ENCODE assay signal across 9 mouse cellular contexts in the genomic region with DNA sequence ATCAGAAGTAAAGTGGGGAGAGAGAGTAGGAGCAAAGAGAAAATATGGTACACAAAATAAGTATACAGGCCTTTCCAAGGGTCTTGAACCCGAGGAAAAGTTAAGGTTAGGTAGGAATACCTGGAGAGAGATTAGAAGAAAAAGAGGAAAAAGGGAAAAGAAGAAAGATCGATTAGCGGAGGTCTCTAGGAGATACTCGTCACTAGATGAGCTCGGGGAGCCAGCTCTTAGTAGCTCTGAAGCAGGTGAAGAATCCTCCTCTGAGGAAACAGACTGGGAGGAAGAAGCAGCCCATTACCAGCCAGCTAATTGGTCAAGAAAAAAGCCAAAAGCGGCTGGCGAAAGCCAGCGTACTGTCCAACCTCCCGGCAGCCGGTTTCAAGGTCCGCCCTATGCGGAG. TPM values are rescaled to one million over a fixed set of nuclear protein-coding genes. Genes with fewer than 3 reads are reported as not detected.
A peak's percentile ranks its signal among the peaks of the same experiment; 100 is the strongest.
DNase-seq lines count a peak whose midpoint lies in the region.
"Not testable (repeated sequence)": the region's sequence is repeated elsewhere in the genome, so short reads cannot be mapped to it uniquely, and the experiment has no call there.
"Had no signal": no experiment of that assay in that cellular context is flagged by ENCODE, and none has a peak within 500 bp of the region (broad histone marks: within the 10 kb centered on the region; RNA-seq: fewer than 3 reads in every experiment).

No protein-coding gene starts in this region.

- peak; percentile 24 for DNase-seq in cerebellum, adult 11-12 months
- peak; percentile 7 to 20 for DNase-seq in gastrocnemius, postnatal 36 days
- DNase-seq in heart, postnatal 36 days: peak; percentile 6 to 8
- DNase-seq in layer of hippocampus, adult 8-10 months (ENCODE audit: low spot score in 2 of 2): peak; percentile 22 to 30
- DNase-seq in ovary, adult 18-20 months (ENCODE audit: low spot score): peak; percentile 8
- peak; percentile 17 for DNase-seq in testis, postnatal 14 days (ENCODE audit: low spot score)
- peak; percentile 6 to 10 for DNase-seq in urinary bladder, postnatal 36 days (ENCODE audit: low spot score in 2 of 2)

- intact Hi-C loops in gastrocnemius, postnatal 36 days (cut with DNase I); heart, postnatal 36 days (cut with DNase I): not testable (repeated sequence)

RNA-seq across cellular contexts. Expression of a gene that starts 53.8 kb away (rescaled TPM):
- total RNA-seq in gastrocnemius, postnatal 36 days (2021): 1 to 10 TPM; 2.2 to 2.9 TPM
- total RNA-seq in heart, postnatal 36 days (2021): not detected
- total RNA-seq in layer of hippocampus, adult 8-10 months (2022): 10 to 100 TPM; 34.5 to 49.7 (median 42.7) TPM
- total RNA-seq: heart, postnatal 10 days; monocyte, adult 5-6 weeks had no signal

Comparison
In these comparisons a context has a peak if more than half of its experiments do, and no peak if none do; other contexts are left out.
1. Peak in every context shown above with its lines: DNase-seq.
2. RNA of a gene that starts 53.8 kb away (total RNA-seq): 34.5 to 49.7 TPM in layer of hippocampus, adult 8-10 months; 2.2 to 2.9 TPM in gastrocnemius, postnatal 36 days and not detected in heart, postnatal 36 days; every median in the first group is over 4 times any median in the second.